Mouse (Mus musculus) MEL (cell line): Measurements from ENCODE around the gene Rundc3a.

Experiments used
- CTCF ChIP-seq, 3 experiments: IDR thresholded peaks in 2 of 3; conservative IDR thresholded peaks in 1 of 3; 2 replicates each; pipeline ENCODE4 v1.5.1; 2011 to 2012; ENCODE audit warnings: low read length in 3 of 3, low read depth in 2 of 3, mild to moderate bottlenecking in 2 of 3, improper control_type of control experiment in 1 of 3, inconsistent platforms in 1 of 3, mixed read lengths in 1 of 3, moderate library complexity in 1 of 3; ENCODE audit not compliant: control insufficient read depth in 1 of 3, insufficient read depth in 1 of 3, poor library complexity in 1 of 3, severe bottlenecking in 1 of 3
- EP300 ChIP-seq, 2 experiments: IDR thresholded peaks; 2 replicates each; pipeline ENCODE4 v1.6.1; 2011; ENCODE audit warnings: improper control_type of control experiment in 2 of 2, low read length in 2 of 2, low read depth in 1 of 2, mild to moderate bottlenecking in 1 of 2
- POLR2A ChIP-seq, 2 experiments: IDR thresholded peaks; 2 replicates each; pipeline ENCODE4 v1.6.1; 2011 to 2012; ENCODE audit warnings: low read length in 2 of 2, mild to moderate bottlenecking in 2 of 2, control low read depth in 1 of 2, improper control_type of control experiment in 1 of 2, low read depth in 1 of 2, moderate library complexity in 1 of 2; ENCODE audit not compliant: control insufficient read depth in 1 of 2, insufficient read depth in 1 of 2, poor library complexity in 1 of 2
- TAL1 ChIP-seq: IDR thresholded peaks from 2 replicates; pipeline ENCODE4 v1.6.1; 2012; ENCODE audit warnings: mild to moderate bottlenecking, inconsistent platforms, low read length, moderate library complexity, mixed read lengths
- TBP ChIP-seq: IDR thresholded peaks from 2 replicates; pipeline ENCODE4 v1.8.0; 2011; ENCODE audit warnings: low read depth, low read length, improper control_type of control experiment
- TCF12 ChIP-seq: IDR thresholded peaks from 2 replicates; pipeline ENCODE4 v1.6.1; 2014; ENCODE audit warnings: low read depth, mild to moderate bottlenecking, inconsistent platforms, low read length, improper control_type of control experiment, moderate library complexity

DNA sequence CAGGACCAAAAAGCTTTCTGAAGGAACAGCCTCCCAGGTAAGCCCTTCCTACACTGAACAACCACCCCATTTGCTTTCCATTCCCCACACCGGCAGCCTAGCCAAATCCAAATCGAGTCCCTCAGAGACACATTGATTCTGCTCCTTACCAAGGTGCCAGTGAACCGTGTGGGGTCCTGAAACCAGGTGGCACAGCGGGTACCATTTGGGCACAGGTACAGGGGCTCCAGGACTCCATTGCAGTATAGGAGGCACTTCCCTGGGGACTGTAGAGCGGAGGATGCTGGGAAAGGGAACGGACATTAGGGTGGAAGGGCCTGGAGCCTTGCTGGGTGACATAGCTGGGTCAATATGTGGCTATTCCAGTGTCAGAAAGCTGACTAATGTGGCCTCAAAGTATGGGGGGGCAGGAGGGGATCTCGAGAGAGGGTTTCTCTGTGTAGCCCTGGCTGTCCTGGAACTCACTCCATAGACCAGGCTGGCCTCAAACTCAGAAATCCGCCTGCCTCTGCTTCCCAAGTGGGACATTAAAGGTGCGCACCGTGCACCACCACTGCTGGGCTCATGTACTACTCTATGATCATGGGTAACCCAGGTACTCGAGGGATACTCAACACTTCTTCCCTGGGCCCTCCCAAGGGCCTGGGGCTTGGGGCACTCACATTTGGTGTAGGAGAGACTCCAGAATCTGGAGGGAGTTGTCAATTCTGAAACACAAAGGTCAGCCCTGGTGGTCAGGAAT lies 12.5 kb downstream of the Rundc3a start:
- no peak for TF ChIP-seq POLR2A (IDR thresholded peaks at IDR 0.05; ENCODE audit: control insufficient read depth in 1 of 2, insufficient read depth in 1 of 2, low read depth in 1 of 2, low read length in 2 of 2, poor library complexity in 1 of 2)
- TF ChIP-seq CTCF (IDR thresholded peaks at IDR 0.05 in 2 of 3, conservative IDR thresholded peaks at IDR 0.05 in 1 of 3; ENCODE audit: control insufficient read depth in 1 of 3, insufficient read depth in 1 of 3, low read depth in 2 of 3, low read length in 3 of 3, poor library complexity in 1 of 3, severe bottlenecking in 1 of 3), result no peak
- no peak for TF ChIP-seq TAL1
- TF ChIP-seq EP300 (IDR thresholded peaks at IDR 0.05; ENCODE audit: low read depth in 1 of 2, low read length in 2 of 2), result no peak
- TF ChIP-seq TBP, result no peak
- TF ChIP-seq TCF12, result no peak
